Mouse (Mus musculus) CD4-positive, CD25-positive, alpha-beta regulatory T cell, adult 2 months (primary cell): ENCODE measurements around the gene Il4.
"Not testable (repeated sequence)": the region's sequence is repeated elsewhere in the genome, so short reads cannot be mapped to it uniquely, and the experiment has no call there.

Experiments
- DNase-seq: peaks from one replicate; pipeline ENCODE4 v3.0.0-alpha.2; 2012; ENCODE audit warnings: low read depth, low spot score

Gene Il4

GRCm38 (mm10) chr11:53566646-53567045 is 51.8 kb downstream of the Il4 start:
- DNase-seq: no peak

GRCm38 (mm10) chr11:53561986-53562385 is 56.5 kb downstream of the Il4 start:
- DNase-seq: no peak

- not testable (repeated sequence) for DNase-seq
Measured at GRCm38 (mm10) chr11:53559980-53560379, 58.5 kb downstream of the Il4 start.

- not testable (repeated sequence) for DNase-seq
Measured at GRCm38 (mm10) chr11:53557992-53558391, 60.5 kb downstream of the Il4 start.

- DNase-seq: not testable (repeated sequence)
Measured at GRCm38 (mm10) chr11:53556529-53556928, 61.9 kb downstream of the Il4 start.
